Mouse (Mus musculus) cerebellum, adult 9-11 months (tissue): Measurements from ENCODE around the gene Lgals8.
"Not testable (repeated sequence)": the region's sequence is repeated elsewhere in the genome, so short reads cannot be mapped to it uniquely, and the experiment has no call there.

Experiments used
- DNase-seq: peaks from one replicate; pipeline ENCODE4 v3.0.0; 2022

The Lgals8 gene

GRCm38 (mm10) chr13:12464844-12465243 is at the start of gene Lgals8:
Lgals8 (minus strand) TSS chr13:12464944.
- no peak for DNase-seq

GRCm38 (mm10) chr13:12511189-12511965 is 46.6 kb upstream of the Lgals8 start:
- no peak for DNase-seq

- DNase-seq, result no peak
These were observed 45.3 kb upstream of the Lgals8 start for GRCm38 (mm10) chr13:12510032-12510431.

- no peak for DNase-seq
These were observed 42.7 kb upstream of the Lgals8 start for GRCm38 (mm10) chr13:12507426-12507825.

- DNase-seq, result no peak
These were observed 40.6 kb upstream of the Lgals8 start for GRCm38 (mm10) chr13:12505359-12505758.

- no peak for DNase-seq
These were observed 38.6 kb upstream of the Lgals8 start for GRCm38 (mm10) chr13:12503238-12503751.

- no peak for DNase-seq
These were observed 38.0 kb upstream of the Lgals8 start for GRCm38 (mm10) chr13:12502665-12503237.

GRCm38 (mm10) chr13:12499107-12499506 is 34.4 kb upstream of the Lgals8 start:
- DNase-seq, result no peak

- no peak for DNase-seq
These were observed 33.1 kb upstream of the Lgals8 start for GRCm38 (mm10) chr13:12497809-12498208.

GRCm38 (mm10) chr13:12494750-12495149 is 30.0 kb upstream of the Lgals8 start:
- no peak for DNase-seq

- no peak for DNase-seq
These were observed 27.8 kb upstream of the Lgals8 start for GRCm38 (mm10) chr13:12492515-12492914.

- no peak for DNase-seq
These were observed 20.9 kb upstream of the Lgals8 start for GRCm38 (mm10) chr13:12485640-12486039.

GRCm38 (mm10) chr13:12485197-12485596 is 20.5 kb upstream of the Lgals8 start:
- no peak for DNase-seq

- no peak for DNase-seq
These were observed 15.1 kb upstream of the Lgals8 start for GRCm38 (mm10) chr13:12479802-12480201.

GRCm38 (mm10) chr13:12478301-12478700 is 13.6 kb upstream of the Lgals8 start:
- DNase-seq, result no peak

- no peak for DNase-seq
These were observed 12.1 kb upstream of the Lgals8 start for GRCm38 (mm10) chr13:12476886-12477285.

GRCm38 (mm10) chr13:12475239-12475638 is 10.5 kb upstream of the Lgals8 start:
- no peak for DNase-seq

- no peak for DNase-seq
These were observed 9.1 kb upstream of the Lgals8 start for GRCm38 (mm10) chr13:12473724-12474378.

- DNase-seq, result no peak
These were observed 3.7 kb upstream of the Lgals8 start for GRCm38 (mm10) chr13:12468488-12468887.

- not testable (repeated sequence) for DNase-seq
These were observed 585 bp downstream of the Lgals8 start for GRCm38 (mm10) chr13:12464159-12464558.

GRCm38 (mm10) chr13:12462623-12463022 is 2.1 kb downstream of the Lgals8 start:
- DNase-seq, result no peak

GRCm38 (mm10) chr13:12461730-12462119 is 3.0 kb downstream of the Lgals8 start:
- no peak for DNase-seq

- DNase-seq, result peak; percentile 94
These were observed 3.6 kb downstream of the Lgals8 start for GRCm38 (mm10) chr13:12460881-12461729.
